Mouse (Mus musculus) testis, adult 2 months (tissue): Measurements from ENCODE around the gene Nt5dc2.

Source experiments
- CTCF ChIP-seq: fragments of 200-500 bp; IDR thresholded peaks from 2 replicates; pipeline ENCODE4 v1.5.1; 2012; ENCODE audit warnings: low read depth, mild to moderate bottlenecking, inconsistent platforms, low read length, moderate library complexity; ENCODE audit not compliant: control insufficient read depth, insufficient read depth, insufficient replicate concordance
- POLR2A ChIP-seq: fragments of 200-500 bp; IDR thresholded peaks from 2 replicates; pipeline ENCODE4 v1.6.1; 2012; ENCODE audit warnings: low read depth, mild to moderate bottlenecking, inconsistent platforms, low read length, moderate library complexity; ENCODE audit not compliant: control insufficient read depth

DNA sequence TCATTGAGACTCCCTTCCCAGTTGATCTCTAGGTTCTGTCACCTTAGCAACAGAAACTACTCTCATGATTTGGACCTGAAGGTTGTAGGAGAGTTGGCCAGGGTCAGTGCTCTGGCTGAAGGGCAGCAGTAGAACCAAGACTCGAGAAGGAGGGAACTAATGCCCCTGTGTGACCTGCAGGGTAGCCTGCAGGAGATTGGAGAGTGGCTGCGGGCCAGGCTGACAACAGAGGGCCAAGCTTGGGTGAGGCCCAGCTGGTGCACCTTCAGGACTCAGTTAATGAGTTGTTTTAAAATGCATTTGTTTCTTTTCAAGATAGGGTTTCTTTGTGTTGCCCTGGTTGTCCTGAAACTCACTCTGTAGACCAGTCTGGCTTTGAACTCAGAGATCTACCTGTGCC lies 34.2 kb downstream of the Nt5dc2 start:
- no peak for TF ChIP-seq POLR2A
- TF ChIP-seq CTCF, result no peak
